Mouse (Mus musculus) lung, adult 2 months (tissue): ENCODE results near the gene Ajm1.

Experiments used
- CTCF ChIP-seq: fragments of 200-500 bp; IDR thresholded peaks from 2 replicates; pipeline ENCODE4 v1.5.1; 2011; ENCODE audit warnings: mild to moderate bottlenecking, low read length, control low read depth; ENCODE audit not compliant: insufficient read depth
- POLR2A ChIP-seq: fragments of 200-500 bp; IDR thresholded peaks from 2 replicates; pipeline ENCODE4 v1.6.1; 2011; ENCODE audit warnings: low read depth, mild to moderate bottlenecking, control low read depth, low read length, borderline replicate concordance; ENCODE audit errors: extremely low read depth

DNA sequence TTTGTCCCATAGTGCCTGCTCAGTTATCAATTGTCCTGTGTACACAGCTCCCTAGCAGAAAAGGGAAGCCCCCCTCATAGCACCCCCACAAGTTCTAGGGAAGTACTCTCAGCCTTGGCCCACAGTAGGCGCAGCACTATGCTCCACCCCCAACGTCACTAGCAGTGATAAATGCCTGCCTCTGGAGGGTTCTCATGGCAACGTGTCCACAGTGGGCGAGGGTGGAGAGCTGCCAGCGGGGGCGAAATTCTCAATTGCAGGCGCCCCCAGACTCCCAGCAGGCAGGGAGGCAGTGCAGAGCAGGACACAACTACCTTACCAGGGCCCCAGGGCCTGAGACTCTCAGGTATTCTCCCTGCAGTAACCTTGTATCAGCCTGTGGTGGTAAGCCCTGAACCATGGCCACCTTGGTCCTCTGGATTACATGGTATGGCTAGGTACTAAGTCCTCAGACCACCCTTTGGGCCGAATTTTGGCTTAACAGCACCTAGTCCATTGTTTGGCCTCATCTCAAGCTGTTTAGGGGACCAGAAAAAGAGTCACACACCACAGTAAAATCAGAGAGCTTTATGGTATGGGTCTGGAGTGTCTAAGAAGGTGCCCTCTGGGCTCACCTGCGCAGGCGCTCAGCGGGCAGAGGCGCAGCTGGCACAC lies 1.0 kb upstream of the Ajm1 start:
- TF ChIP-seq POLR2A (no peak), CTCF (no peak)
